Comparison of ENCODE assay signal across 9 mouse cellular contexts in the genomic region with DNA sequence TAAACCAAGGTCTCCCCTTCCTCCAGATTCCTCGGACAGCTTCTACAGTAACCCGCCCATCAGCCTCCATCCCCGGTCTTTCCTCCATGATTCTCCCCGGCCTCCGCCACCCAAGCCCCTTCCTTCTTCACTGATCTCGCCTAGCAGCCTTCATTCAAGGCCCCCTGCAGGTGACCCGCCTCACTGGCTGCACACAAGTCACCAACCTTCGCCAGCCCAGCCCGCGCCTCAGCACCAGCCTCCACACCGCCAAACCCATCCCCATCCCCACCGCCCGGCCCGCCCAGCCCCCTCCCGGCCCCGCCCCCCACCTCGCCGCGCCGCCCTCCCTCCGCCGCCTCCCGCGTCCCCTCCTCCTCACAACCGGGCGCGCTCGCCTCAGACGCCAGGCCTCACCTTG. TPM values are rescaled to one million over a fixed set of nuclear protein-coding genes. Genes with fewer than 3 reads are reported as not detected.
A peak's percentile ranks its signal among the peaks of the same experiment; 100 is the strongest.
DNase-seq lines count a peak whose midpoint lies in the region; ATAC-seq lines count a peak whose summit lies in the region.
"Had no signal": no experiment of that assay in that cellular context is flagged by ENCODE, and none has a peak within 500 bp of the region (broad histone marks: within the 10 kb centered on the region; RNA-seq: fewer than 3 reads in every experiment).

No protein-coding gene starts in this region.

- peak overlapping the region; percentile 89 for H3K27ac ChIP-seq in embryonic facial prominence, embryonic 12.5 days
- H3K27ac ChIP-seq in intestine, embryonic 14.5 days (ENCODE audit: low read depth), result peak overlapping the region; percentile 81
- H3K27ac ChIP-seq in neural tube, embryonic 15.5 days (replicated peaks), result peak overlapping the region; percentile 97

- H3K9ac ChIP-seq in embryonic facial prominence, embryonic 12.5 days, result peak overlapping the region; percentile 83
- peak overlapping the region; percentile 74 for H3K9ac ChIP-seq in intestine, embryonic 14.5 days (ENCODE audit: low read length)
- peak overlapping the region; percentile 64 for H3K9ac ChIP-seq in neural tube, embryonic 15.5 days (replicated peaks)

- H3K4me1 ChIP-seq in embryonic facial prominence, embryonic 12.5 days, result peaks cover 15% of the 10 kb centered on the region
- peaks cover 15% of the 10 kb centered on the region for H3K4me1 ChIP-seq in intestine, embryonic 14.5 days (replicated peaks; ENCODE audit: control insufficient read depth, insufficient read depth, low read length)
- H3K4me1 ChIP-seq in neural tube, embryonic 15.5 days, result peaks cover 42% of the 10 kb centered on the region

- H3K27me3 ChIP-seq in embryonic facial prominence, embryonic 12.5 days, result no peaks in the 10 kb centered on the region
- H3K27me3 ChIP-seq in intestine, embryonic 14.5 days (replicated peaks; ENCODE audit: control insufficient read depth, insufficient read depth, low read length), result no peaks in the 10 kb centered on the region
- H3K27me3 ChIP-seq in neural tube, embryonic 15.5 days (replicated peaks), result no peaks in the 10 kb centered on the region

- 2% methylated on average over 20 of the region's 29 CpGs for WGBS in embryonic facial prominence, embryonic 12.5 days
- WGBS in intestine, embryonic 14.5 days, result under 1% methylated on average over 20 of the region's 29 CpGs
- 1% methylated on average over 27 of the region's 29 CpGs for WGBS in neural tube, embryonic 15.5 days

- H3K4me3 ChIP-seq in embryonic facial prominence, embryonic 12.5 days, result peak overlapping the region; percentile 64
- peak overlapping the region; percentile 61 for H3K4me3 ChIP-seq in intestine, embryonic 14.5 days (ENCODE audit: low read depth, low read length)
- peak overlapping the region; percentile 71 for H3K4me3 ChIP-seq in neural tube, embryonic 15.5 days (replicated peaks)

- H3K9me3 ChIP-seq in embryonic facial prominence, embryonic 12.5 days, result no peaks in the 10 kb centered on the region
- H3K9me3 ChIP-seq in intestine, embryonic 14.5 days (ENCODE audit: control insufficient read depth, low read length), result no peaks in the 10 kb centered on the region
- no peaks in the 10 kb centered on the region for H3K9me3 ChIP-seq in neural tube, embryonic 15.5 days (replicated peaks)

- H3K36me3 ChIP-seq in embryonic facial prominence, embryonic 12.5 days, result peaks cover 24% of the 10 kb centered on the region
- peaks cover 23% of the 10 kb centered on the region for H3K36me3 ChIP-seq in intestine, embryonic 14.5 days (ENCODE audit: control insufficient read depth, insufficient read depth, low read length)
- peaks cover 24% of the 10 kb centered on the region; the same call in 1 of the 2 replicates for H3K36me3 ChIP-seq in neural tube, embryonic 15.5 days

- peak overlapping the region; percentile 62 for H3K4me2 ChIP-seq in embryonic facial prominence, embryonic 12.5 days (replicated peaks)
- H3K4me2 ChIP-seq in intestine, embryonic 14.5 days (ENCODE audit: low read length), result peak overlapping the region; percentile 79
- peak overlapping the region; percentile 76 for H3K4me2 ChIP-seq in neural tube, embryonic 15.5 days

- intact Hi-C loops in left cerebral cortex, postnatal 4 days (cut with DNase I), result no loop called here

- peak; percentile 88 for DNase-seq in left cerebral cortex, postnatal 4 days
- DNase-seq in left cerebral cortex, adult 11 months (ENCODE audit: low spot score), result no peak
- DNase-seq in ZHBTc4 (ENCODE audit: low read depth, low spot score), result peak; percentile 93
- no peak for DNase-seq in intestine, embryonic 14.5 days (ENCODE audit: low spot score)
- peak; percentile 61 to 62 for DNase-seq in lung, adult 18-20 months
- no peak for DNase-seq in urinary bladder, postnatal 14 days (ENCODE audit: low spot score)

- peak; percentile 73 for ATAC-seq in embryonic facial prominence, embryonic 12.5 days (ENCODE audit: insufficient number of reproducible peaks, insufficient read depth, low FRiP score, low TSS enrichment)
- ATAC-seq in intestine, embryonic 14.5 days (replicated peaks; ENCODE audit: low FRiP score, low TSS enrichment, low read depth), result peak; percentile 86
- ATAC-seq in neural tube, embryonic 15.5 days (ENCODE audit: low FRiP score), result peak; percentile 85

RNA-seq across cellular contexts. Expression of gene Dcaf15, which starts 0.3 kb away (rescaled TPM):
- 10 to 100 TPM; 49.1 to 49.7 TPM for total RNA-seq in left cerebral cortex, postnatal 4 days (2021)
- polyA plus RNA-seq in embryonic facial prominence, embryonic 12.5 days (2016; fragmentation: Nextera tagmentation; extraction: Ambion mirVana), result 13.0 and 16.1 TPM in 2 replicates
- 10.8 and 11.7 TPM in 2 replicates for polyA plus RNA-seq in intestine, embryonic 14.5 days (2014; fragmentation: Nextera tagmentation; extraction: Ambion mirVana)
- polyA plus RNA-seq in neural tube, embryonic 15.5 days (2015; fragmentation: Nextera tagmentation; extraction: Ambion mirVana), result 18.5 and 21.6 TPM in 2 replicates

RNA-seq across cellular contexts. Expression of gene Podnl1, which starts 21.6 kb away (rescaled TPM):
- total RNA-seq in left cerebral cortex, postnatal 4 days (2021), result not detected
- polyA plus RNA-seq in embryonic facial prominence, embryonic 12.5 days (2016; fragmentation: Nextera tagmentation; extraction: Ambion mirVana), result 0.31 and 0.43 TPM in 2 replicates
- 0.46 and 0.49 TPM in 2 replicates for polyA plus RNA-seq in intestine, embryonic 14.5 days (2014; fragmentation: Nextera tagmentation; extraction: Ambion mirVana)
- 0.47 and 0.49 TPM in 2 replicates for polyA plus RNA-seq in neural tube, embryonic 15.5 days (2015; fragmentation: Nextera tagmentation; extraction: Ambion mirVana)
- total RNA-seq: layer of hippocampus, adult 18-20 months had no signal

RNA-seq across cellular contexts. Expression of gene Rfx1, which starts 37.6 kb away (rescaled TPM):
- 10 to 100 TPM; 26.1 to 28.5 TPM for total RNA-seq in left cerebral cortex, postnatal 4 days (2021)
- 10.3 and 10.4 TPM in 2 replicates for polyA plus RNA-seq in embryonic facial prominence, embryonic 12.5 days (2016; fragmentation: Nextera tagmentation; extraction: Ambion mirVana)
- 11.1 and 11.6 TPM in 2 replicates for polyA plus RNA-seq in intestine, embryonic 14.5 days (2014; fragmentation: Nextera tagmentation; extraction: Ambion mirVana)
- 8.7 and 9.5 TPM in 2 replicates for polyA plus RNA-seq in neural tube, embryonic 15.5 days (2015; fragmentation: Nextera tagmentation; extraction: Ambion mirVana)

RNA-seq across cellular contexts. Expression of gene Gm10643, which starts 39.3 kb away (rescaled TPM):
- 1 to 10 TPM; 3.3 to 4.0 TPM for total RNA-seq in left cerebral cortex, postnatal 4 days (2021)
- polyA plus RNA-seq in embryonic facial prominence, embryonic 12.5 days (2016; fragmentation: Nextera tagmentation; extraction: Ambion mirVana), result 1.9 and 2.0 TPM in 2 replicates
- 1.5 and 1.9 TPM in 2 replicates for polyA plus RNA-seq in intestine, embryonic 14.5 days (2014; fragmentation: Nextera tagmentation; extraction: Ambion mirVana)
- 1.4 and 1.8 TPM in 2 replicates for polyA plus RNA-seq in neural tube, embryonic 15.5 days (2015; fragmentation: Nextera tagmentation; extraction: Ambion mirVana)

RNA-seq across cellular contexts. Expression of gene Cc2d1a, which starts 43.5 kb away (rescaled TPM):
- total RNA-seq in left cerebral cortex, postnatal 4 days (2021), result 10 to 100 TPM; 74.9 to 80.8 TPM
- 27.5 and 29.2 TPM in 2 replicates for polyA plus RNA-seq in embryonic facial prominence, embryonic 12.5 days (2016; fragmentation: Nextera tagmentation; extraction: Ambion mirVana)
- 17.4 and 19.5 TPM in 2 replicates for polyA plus RNA-seq in intestine, embryonic 14.5 days (2014; fragmentation: Nextera tagmentation; extraction: Ambion mirVana)
- polyA plus RNA-seq in neural tube, embryonic 15.5 days (2015; fragmentation: Nextera tagmentation; extraction: Ambion mirVana), result 41.3 and 43.7 TPM in 2 replicates

Comparison
In these comparisons a context has a peak if more than half of its experiments do, and no peak if none do; other contexts are left out.
1. DNase-seq: peak in left cerebral cortex, postnatal 4 days (single experiment), ZHBTc4 (single experiment) and lung, adult 18-20 months (2 of 2); none in left cerebral cortex, adult 11 months (single experiment), intestine, embryonic 14.5 days (single experiment) and urinary bladder, postnatal 14 days (single experiment).
2. Peak in every context shown above with its lines, with median percentiles within 50 percentile points of each other: ATAC-seq, H3K27ac ChIP-seq, H3K4me2 ChIP-seq, H3K4me3 ChIP-seq and H3K9ac ChIP-seq.